Mouse (Mus musculus): ENCODE measurements at regions not wholly inside any gene's neighbourhood (a gene's known extent, or its start where the extent isn't known, plus 50 kb on each side); places are given as distances from the start of the nearest gene placed in this dataset.

- dilution Hi-C loops (cut with MboI; ENCODE audit: extremely low pct_ligation_motif_present, extremely low pct_unique_long_range_greater_than_20kb, low sequenced_read_pairs) = no loop called here
- H3K79me2 ChIP-seq (replicated peaks; ENCODE audit: control insufficient read depth, extremely low read depth, insufficient read depth, poor library complexity, severe bottlenecking) = no peaks in the 10 kb centered on the region
- no peaks in the 10 kb centered on the region for H3K9me3 ChIP-seq (replicated peaks; ENCODE audit: low read length)
- no peak overlapping the region for H3K9ac ChIP-seq (ENCODE audit: insufficient read depth, low read depth)
- no peak for DNase-seq (ENCODE audit: extremely low read depth)
- H3K36me3 ChIP-seq (replicated peaks in 1 of 2; ENCODE audit: control insufficient read depth in 1 of 2, insufficient read depth in 1 of 2, low read length in 1 of 2) = no peaks in the 10 kb centered on the region
- H3K4me3 ChIP-seq (replicated peaks in 1 of 3; ENCODE audit: low read depth in 2 of 3, low read length in 2 of 3, poor library complexity in 1 of 3) = no peak overlapping the region
- in situ Hi-C loops (cut with MboI; ENCODE audit: low pct_ligation_motif_present, low pct_unique_long_range_greater_than_20kb, low sequenced_read_pairs) = no loop called here
- H3K4me1 ChIP-seq (ENCODE audit: control insufficient read depth in 1 of 2, insufficient read depth in 2 of 2) = no peaks in the 10 kb centered on the region
- H3K27ac ChIP-seq (ENCODE audit: insufficient read depth, low read depth) = no peak overlapping the region
- no peak overlapping the region for H3K4me2 ChIP-seq (ENCODE audit: insufficient read depth, low read depth, poor library complexity, severe bottlenecking)
- no peaks in the 10 kb centered on the region for H3K27me3 ChIP-seq (replicated peaks)
- TF ChIP-seq JUN (IDR thresholded peaks at IDR 0.05; ENCODE audit: insufficient read depth, low read depth, low read length) (no peak), USF1 (IDR thresholded peaks at IDR 0.05; ENCODE audit: low read depth, low read length) (no peak), ZMIZ1 (IDR thresholded peaks at IDR 0.05; ENCODE audit: low read depth, low read length) (no peak), USF2 (conservative IDR thresholded peaks at IDR 0.05; ENCODE audit: low read depth, low read length) (no peak), ZC3H11A (IDR thresholded peaks at IDR 0.05; ENCODE audit: low read depth, low read length) (no peak), E2F4 (IDR thresholded peaks at IDR 0.05; ENCODE audit: insufficient replicate concordance, low read depth, low read length) (no peak)
These were observed 340.4 kb upstream of the Ptger4 start for GRCm38 (mm10) chr15:5584381-5584780.

GRCm38 (mm10) chr15:5604732-5605266 is 360.8 kb upstream of the Ptger4 start:
- H3K9ac ChIP-seq (ENCODE audit: insufficient read depth, low read depth) = no peak overlapping the region
- H3K4me2 ChIP-seq (ENCODE audit: insufficient read depth, low read depth, poor library complexity, severe bottlenecking) = no peak overlapping the region
- H3K79me2 ChIP-seq (replicated peaks; ENCODE audit: control insufficient read depth, extremely low read depth, insufficient read depth, poor library complexity, severe bottlenecking) = no peaks in the 10 kb centered on the region
- no peak overlapping the region for H3K27ac ChIP-seq (ENCODE audit: insufficient read depth, low read depth)
- peaks cover 3% of the 10 kb centered on the region for H3K9me3 ChIP-seq (replicated peaks; ENCODE audit: low read length)
- H3K4me3 ChIP-seq (replicated peaks in 1 of 3; ENCODE audit: low read depth in 2 of 3, low read length in 2 of 3, poor library complexity in 1 of 3) = no peak overlapping the region
- no peaks in the 10 kb centered on the region for H3K36me3 ChIP-seq (replicated peaks in 1 of 2; ENCODE audit: control insufficient read depth in 1 of 2, insufficient read depth in 1 of 2, low read length in 1 of 2)
- no peaks in the 10 kb centered on the region for H3K27me3 ChIP-seq (replicated peaks)
- H3K4me1 ChIP-seq (ENCODE audit: control insufficient read depth in 1 of 2, insufficient read depth in 2 of 2) = peaks cover 7 to 23% of the 10 kb centered on the region in 2 experiments
- DNase-seq (ENCODE audit: extremely low read depth) = no peak
- in situ Hi-C loops (cut with MboI; ENCODE audit: low pct_ligation_motif_present, low pct_unique_long_range_greater_than_20kb, low sequenced_read_pairs) = loop anchor here (25.0 kb wide), 1 partner anchor 367 kb away; the partner anchor contains the start of gene Ptger4
- dilution Hi-C loops (cut with MboI; ENCODE audit: extremely low pct_ligation_motif_present, extremely low pct_unique_long_range_greater_than_20kb, low sequenced_read_pairs) = no loop called here
- no peak for TF ChIP-seq CHD1 (IDR thresholded peaks at IDR 0.05; ENCODE audit: low read depth, low read length)
- TF ChIP-seq ELF1 (IDR thresholded peaks at IDR 0.05; ENCODE audit: low read depth, low read length) = no peak
- no peak for TF ChIP-seq GABPA (IDR thresholded peaks at IDR 0.05; ENCODE audit: insufficient replicate concordance, low read depth, low read length)
- TF ChIP-seq POLR2A (IDR thresholded peaks at IDR 0.05; ENCODE audit: low read depth, low read length) = no peak
- TF ChIP-seq POLR2AphosphoS2 (IDR thresholded peaks at IDR 0.05; ENCODE audit: low read depth, low read length) = no peak
- TF ChIP-seq ZMIZ1 (IDR thresholded peaks at IDR 0.05; ENCODE audit: low read depth, low read length) = no peak
- TF ChIP-seq RCOR1 (conservative IDR thresholded peaks at IDR 0.05; ENCODE audit: low read depth, low read length) = no peak
- TF ChIP-seq USF1 (IDR thresholded peaks at IDR 0.05; ENCODE audit: low read depth, low read length) = no peak

- H3K36me3 ChIP-seq (replicated peaks in 1 of 2; ENCODE audit: control insufficient read depth in 1 of 2, insufficient read depth in 1 of 2, low read length in 1 of 2) = no peaks in the 10 kb centered on the region
- peaks cover 7 to 27% of the 10 kb centered on the region in 2 experiments for H3K4me1 ChIP-seq (ENCODE audit: control insufficient read depth in 1 of 2, insufficient read depth in 2 of 2)
- H3K4me2 ChIP-seq (ENCODE audit: insufficient read depth, low read depth, poor library complexity, severe bottlenecking) = no peak overlapping the region; the same call in 1 of the 2 replicates
- dilution Hi-C loops (cut with MboI; ENCODE audit: extremely low pct_ligation_motif_present, extremely low pct_unique_long_range_greater_than_20kb, low sequenced_read_pairs) (no loop called here), in situ Hi-C loops (cut with MboI; ENCODE audit: low pct_ligation_motif_present, low pct_unique_long_range_greater_than_20kb, low sequenced_read_pairs) (loop anchor here (25.0 kb wide), 1 partner anchor 370 kb away; the partner anchor contains the start of gene Ptger4)
- TF ChIP-seq ETS1 (conservative IDR thresholded peaks at IDR 0.05; ENCODE audit: low read depth, low read length) (0 out of 2 replicates have a peak, but pooled peaks have one; percentile 38), BHLHE40 (IDR thresholded peaks at IDR 0.05; ENCODE audit: low read depth, low read length) (0 out of 2 replicates have a peak, but pooled peaks have one; percentile 41), MEF2A (IDR thresholded peaks at IDR 0.05; ENCODE audit: borderline replicate concordance, low read depth, low read length) (peak; percentile 64; the same call in 1 of the 2 replicates), HCFC1 (IDR thresholded peaks at IDR 0.05; ENCODE audit: low read depth, low read length) (no peak)
- no peak overlapping the region for H3K27ac ChIP-seq (ENCODE audit: insufficient read depth, low read depth)
- H3K9ac ChIP-seq (ENCODE audit: insufficient read depth, low read depth) = no peak overlapping the region
- H3K9me3 ChIP-seq (replicated peaks; ENCODE audit: low read length) = peaks cover 1% of the 10 kb centered on the region
- peak; percentile 61 for DNase-seq (ENCODE audit: extremely low read depth)
- H3K79me2 ChIP-seq (replicated peaks; ENCODE audit: control insufficient read depth, extremely low read depth, insufficient read depth, poor library complexity, severe bottlenecking) = no peaks in the 10 kb centered on the region
- no peak overlapping the region for H3K4me3 ChIP-seq (replicated peaks in 1 of 3; ENCODE audit: low read depth in 2 of 3, low read length in 2 of 3, poor library complexity in 1 of 3)
- no peaks in the 10 kb centered on the region for H3K27me3 ChIP-seq (replicated peaks)
These were observed 363.5 kb upstream of the Ptger4 start for GRCm38 (mm10) chr15:5607533-5607932.
